Mouse (Mus musculus) naive thymus-derived CD4-positive, alpha-beta T cell, adult 2 months (primary cell): ENCODE data around the gene Btbd8.
A peak's percentile ranks its signal among the peaks of the same experiment; 100 is the strongest.

ENCODE experiments used
- DNase-seq: peaks from one replicate; pipeline ENCODE4 v3.0.0-alpha.2; 2011; ENCODE audit warnings: low read depth

Btbd8 gene

DNA sequence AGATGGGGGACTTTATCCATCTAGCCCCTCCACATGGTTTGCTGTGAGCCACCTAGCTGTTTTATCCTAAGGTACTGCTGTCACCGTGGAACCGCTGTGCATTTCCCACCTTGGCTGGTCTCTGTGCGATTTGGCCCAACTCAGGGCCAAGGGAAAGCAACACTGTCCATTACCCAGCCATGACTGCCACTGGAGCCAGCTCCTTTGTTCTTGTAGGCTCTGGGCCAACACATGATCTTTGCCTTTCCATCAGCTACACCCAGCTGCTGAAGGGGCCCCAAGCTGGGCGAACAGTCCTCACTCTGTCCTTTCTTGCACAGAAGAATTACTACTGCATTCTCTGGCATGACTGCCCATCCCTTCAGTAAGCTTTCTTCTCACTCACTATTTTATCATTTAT lies 80.8 kb downstream of the Btbd8 start:
- DNase-seq: no peak

DNA sequence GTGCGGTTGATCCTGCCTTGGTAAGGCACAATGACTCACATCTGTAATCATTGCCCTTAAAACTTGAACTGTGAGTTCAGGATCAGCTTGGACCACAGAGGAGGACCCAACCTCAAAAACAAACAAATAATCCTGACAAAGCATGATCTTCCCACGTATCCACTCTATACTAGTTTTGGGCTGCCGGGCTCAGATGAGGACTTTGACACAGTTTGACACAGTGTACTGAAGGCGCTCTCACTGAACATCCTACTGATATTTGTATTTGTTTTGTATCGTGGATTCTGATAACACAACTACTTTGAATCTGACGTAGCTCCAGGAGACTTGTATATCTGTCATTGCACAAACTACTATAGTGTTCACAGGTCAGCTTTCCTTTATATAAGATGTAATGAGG lies 83.6 kb downstream of the Btbd8 start:
- no peak for DNase-seq

DNA sequence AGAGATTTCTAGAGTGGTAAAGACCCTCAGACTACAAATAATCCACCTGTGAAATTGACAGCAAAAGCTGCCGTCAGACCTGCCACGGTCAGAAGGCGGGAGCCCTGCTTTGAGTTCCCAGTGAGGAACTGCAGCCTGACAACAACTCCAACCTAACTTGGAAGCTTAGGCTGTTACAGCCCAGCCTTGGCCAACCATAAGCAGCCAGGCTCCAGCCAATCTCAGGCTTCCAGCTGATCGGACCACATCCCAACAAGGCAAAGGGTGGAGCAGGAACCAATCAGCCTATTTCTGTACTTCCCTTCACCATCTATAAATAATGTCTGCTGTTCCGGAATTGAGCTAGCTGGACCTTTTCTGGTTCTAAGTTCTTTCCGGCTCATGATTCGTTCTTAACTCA lies 84.1 kb downstream of the Btbd8 start:
- DNase-seq: no peak

DNA sequence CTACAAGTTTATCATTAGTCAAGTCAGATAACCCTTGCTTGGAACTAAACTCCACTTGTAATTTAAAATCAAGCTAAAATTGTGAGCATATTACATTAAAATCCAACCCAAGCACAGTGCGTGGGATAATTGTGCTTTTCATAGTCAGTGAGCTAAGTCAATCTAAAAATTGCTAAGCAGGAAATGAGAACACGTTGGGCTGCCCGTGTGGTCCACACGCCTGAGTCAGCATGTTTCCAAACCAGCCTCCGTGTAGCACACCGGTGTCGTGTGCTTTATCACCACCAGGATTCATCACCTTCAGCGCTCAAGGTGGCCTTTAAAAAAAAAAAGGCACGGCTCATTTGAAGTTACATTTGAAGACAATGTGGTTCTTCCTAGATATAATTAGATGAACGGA lies 86.5 kb downstream of the Btbd8 start:
- DNase-seq: peak; percentile 22

- DNase-seq: no peak
These were observed 91.1 kb downstream of the Btbd8 start for GRCm38 (mm10) chr5:107528856-107529255.

DNA sequence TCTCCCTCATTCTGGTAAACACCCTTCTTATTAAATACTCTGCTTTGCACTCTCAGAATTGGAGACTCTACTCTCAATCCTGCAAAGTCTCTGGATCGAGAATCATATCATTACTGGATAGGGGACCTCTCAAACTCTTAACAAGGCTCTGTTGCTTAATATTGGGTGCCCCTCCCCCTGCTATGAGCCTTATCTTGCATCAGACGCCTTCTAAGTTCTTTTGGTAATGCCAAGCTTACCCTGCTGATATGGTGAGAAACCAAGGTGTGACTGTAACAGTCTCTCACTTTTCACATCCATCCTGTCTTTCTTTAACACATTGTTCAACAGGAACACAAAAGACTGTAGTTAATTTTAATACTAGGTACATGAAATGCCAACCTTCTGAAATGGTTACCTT lies 95.8 kb downstream of the Btbd8 start:
- no peak for DNase-seq

GRCm38 (mm10) chr5:107534581-107534980 lies 96.8 kb downstream of the Btbd8 start, which contains the start of gene 1700028K03Rik:
Gene 1700028K03Rik, plus strand, starts transcription at chr5:107534709.
- no peak for DNase-seq

DNA sequence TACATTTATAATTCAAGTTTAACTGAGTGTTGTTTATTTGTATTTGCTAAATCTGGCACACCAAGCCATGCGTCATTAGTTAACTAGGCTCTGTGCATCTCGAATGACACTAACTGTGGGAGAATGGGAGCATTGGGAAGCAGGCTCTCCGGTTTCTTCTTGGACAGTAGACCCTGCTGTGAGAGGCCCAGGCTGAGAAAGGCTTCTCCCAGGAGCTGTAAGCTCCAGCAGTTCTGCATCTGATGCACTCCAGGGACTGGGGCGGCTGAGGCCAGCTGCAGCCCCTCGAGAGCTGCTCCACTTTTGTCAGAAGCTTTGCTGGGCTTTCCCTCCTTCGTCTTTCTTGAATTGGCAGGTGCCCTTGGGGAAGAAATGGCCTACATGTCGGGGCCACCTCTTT lies 103.9 kb downstream of the Btbd8 start:
- DNase-seq: no peak

- DNase-seq: peak; percentile 80
These were observed 108.1 kb downstream of the Btbd8 start for GRCm38 (mm10) chr5:107545927-107546326.

DNA sequence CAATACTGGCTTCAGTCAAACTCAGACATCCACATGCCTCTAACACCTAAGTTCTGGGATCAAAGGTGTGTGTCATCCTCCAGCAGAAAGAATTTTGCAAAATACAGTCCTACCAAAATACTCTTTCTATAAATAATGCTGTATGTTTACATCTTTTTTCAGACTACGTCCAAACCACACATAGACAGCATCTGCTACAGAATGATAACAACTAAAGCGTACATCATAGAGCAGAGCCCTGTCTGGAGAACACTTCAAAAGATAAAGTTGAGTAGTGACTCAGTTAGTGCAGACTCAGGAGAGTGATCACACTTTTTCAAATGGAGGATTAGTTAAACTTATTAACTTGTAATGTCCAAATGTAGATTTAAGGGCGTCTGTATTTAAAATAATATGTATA lies 110.2 kb downstream of the Btbd8 start:
- DNase-seq: no peak

- DNase-seq: no peak
These were observed 110.6 kb downstream of the Btbd8 start for GRCm38 (mm10) chr5:107548444-107548843.

DNA sequence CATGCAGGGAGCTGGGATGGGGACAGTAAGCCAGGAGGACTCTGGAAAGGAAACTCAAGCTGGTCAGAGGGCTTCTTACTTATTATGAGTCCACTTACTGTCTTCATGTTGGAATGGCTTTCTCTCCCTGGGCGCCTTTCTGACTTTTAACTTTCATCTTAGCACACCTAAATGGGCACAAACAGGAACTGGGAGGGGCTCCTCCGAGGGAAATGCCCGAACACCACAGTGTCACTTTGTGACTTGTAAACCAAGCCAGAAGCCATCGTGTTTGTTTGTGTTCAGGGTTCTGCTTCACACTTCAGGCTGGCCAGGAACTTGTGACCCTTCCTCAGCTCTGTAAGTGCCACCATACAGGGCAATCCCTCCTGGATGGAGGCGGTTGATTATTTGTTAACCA lies 116.5 kb downstream of the Btbd8 start:
- peak; percentile 32 for DNase-seq

GRCm38 (mm10) chr5:107556969-107557368 lies 119.2 kb downstream of the Btbd8 start:
- no peak for DNase-seq
